Comparison of ENCODE assay signal across 32 mouse cellular contexts in genomic region chr16:27370700-27371099, GRCm38 (mm10). TPM values are rescaled to one million over a fixed set of nuclear protein-coding genes. Genes with fewer than 3 reads are reported as not detected.
DNase-seq lines count a peak whose midpoint lies in the region; ATAC-seq and TF ChIP-seq lines count a peak whose summit lies in the region.
"Had no signal": no experiment of that assay in that cellular context is flagged by ENCODE, and none has a peak within 500 bp of the region (broad histone marks: within the 10 kb centered on the region; RNA-seq: fewer than 3 reads in every experiment).

No protein-coding gene starts in this region.

- no peaks in the 10 kb centered on the region for H3K27me3 ChIP-seq in forebrain, embryonic 14.5 days (replicated peaks; ENCODE audit: control insufficient read depth, insufficient read depth, low read length)
- H3K27me3 ChIP-seq in forebrain, embryonic 15.5 days: no peaks in the 10 kb centered on the region
- H3K27me3 ChIP-seq in midbrain, postnatal 0 days (ENCODE audit: insufficient read depth, low read length): no peaks in the 10 kb centered on the region
- no peaks in the 10 kb centered on the region for H3K27me3 ChIP-seq in midbrain, embryonic 15.5 days (replicated peaks)
- no peaks in the 10 kb centered on the region for H3K27me3 ChIP-seq in neural tube, embryonic 15.5 days (replicated peaks)
- H3K27me3 ChIP-seq: CH12.LX; embryonic facial prominence, embryonic 13.5 days; embryonic facial prominence, embryonic 15.5 days; forebrain, embryonic 12.5 days; Patski had no signal

- TF ChIP-seq CTCF in midbrain, postnatal 0 days (IDR thresholded peaks at IDR 0.05): no peak
- no peak for TF ChIP-seq CTCF in brain, embryonic 14.5 days (IDR thresholded peaks at IDR 0.05; ENCODE audit: borderline replicate concordance, extremely low read depth, insufficient read depth, insufficient read length)

- H3K9me3 ChIP-seq in forebrain, embryonic 14.5 days (replicated peaks; ENCODE audit: control insufficient read depth, low read length): no peaks in the 10 kb centered on the region
- H3K9me3 ChIP-seq in forebrain, embryonic 15.5 days: no peaks in the 10 kb centered on the region
- no peaks in the 10 kb centered on the region for H3K9me3 ChIP-seq in midbrain, postnatal 0 days (ENCODE audit: low read length)
- no peaks in the 10 kb centered on the region for H3K9me3 ChIP-seq in midbrain, embryonic 15.5 days
- H3K9me3 ChIP-seq in neural tube, embryonic 15.5 days (replicated peaks): no peaks in the 10 kb centered on the region
- H3K9me3 ChIP-seq: embryonic facial prominence, embryonic 13.5 days; embryonic facial prominence, embryonic 15.5 days; forebrain, embryonic 10.5 days; forebrain, embryonic 12.5 days; G1E had no signal

- H3K4me2 ChIP-seq in forebrain, embryonic 14.5 days (ENCODE audit: low read length): no peak overlapping the region
- H3K4me2 ChIP-seq in forebrain, embryonic 15.5 days (replicated peaks): no peak overlapping the region
- H3K4me2 ChIP-seq in midbrain, postnatal 0 days (ENCODE audit: low read depth, low read length, poor library complexity, severe bottlenecking): no peak overlapping the region
- no peak overlapping the region for H3K4me2 ChIP-seq in midbrain, embryonic 15.5 days
- H3K4me2 ChIP-seq in neural tube, embryonic 15.5 days: no peak overlapping the region
- H3K4me2 ChIP-seq: embryonic facial prominence, embryonic 13.5 days; embryonic facial prominence, embryonic 15.5 days; forebrain, embryonic 12.5 days had no signal

- H3K4me1 ChIP-seq in forebrain, embryonic 14.5 days (ENCODE audit: control insufficient read depth, insufficient read depth, low read length): no peaks in the 10 kb centered on the region
- H3K4me1 ChIP-seq in forebrain, embryonic 15.5 days: no peaks in the 10 kb centered on the region
- H3K4me1 ChIP-seq in midbrain, postnatal 0 days (ENCODE audit: insufficient read depth, low read length): no peaks in the 10 kb centered on the region
- no peaks in the 10 kb centered on the region for H3K4me1 ChIP-seq in midbrain, embryonic 15.5 days
- no peaks in the 10 kb centered on the region for H3K4me1 ChIP-seq in neural tube, embryonic 15.5 days
- H3K4me1 ChIP-seq: embryonic facial prominence, embryonic 13.5 days; embryonic facial prominence, embryonic 15.5 days; forebrain, embryonic 10.5 days; forebrain, embryonic 12.5 days had no signal

- no peak overlapping the region for H3K9ac ChIP-seq in forebrain, embryonic 14.5 days (ENCODE audit: low read length)
- H3K9ac ChIP-seq in forebrain, embryonic 15.5 days (replicated peaks): no peak overlapping the region
- no peak overlapping the region for H3K9ac ChIP-seq in midbrain, postnatal 0 days (replicated peaks; ENCODE audit: low read length, poor library complexity, severe bottlenecking)
- no peak overlapping the region for H3K9ac ChIP-seq in midbrain, embryonic 15.5 days
- H3K9ac ChIP-seq in neural tube, embryonic 15.5 days (replicated peaks): no peak overlapping the region
- H3K9ac ChIP-seq: embryonic facial prominence, embryonic 13.5 days; embryonic facial prominence, embryonic 15.5 days; forebrain, embryonic 12.5 days had no signal

- H3K4me3 ChIP-seq in forebrain, embryonic 14.5 days (ENCODE audit: low read depth, low read length): no peak overlapping the region
- H3K4me3 ChIP-seq in forebrain, embryonic 15.5 days: no peak overlapping the region
- no peak overlapping the region for H3K4me3 ChIP-seq in midbrain, postnatal 0 days (ENCODE audit: low read depth, low read length)
- no peak overlapping the region for H3K4me3 ChIP-seq in midbrain, embryonic 15.5 days
- H3K4me3 ChIP-seq in neural tube, embryonic 15.5 days (replicated peaks): no peak overlapping the region
- H3K4me3 ChIP-seq: embryonic facial prominence, embryonic 13.5 days; embryonic facial prominence, embryonic 15.5 days; erythroblast, embryonic 14.5 days; forebrain, embryonic 10.5 days; forebrain, embryonic 12.5 days had no signal

- no peak for TF ChIP-seq POLR2A in brain, embryonic 14.5 days (IDR thresholded peaks at IDR 0.05; ENCODE audit: borderline replicate concordance, extremely low read depth, insufficient read depth, insufficient read length, poor library complexity, severe bottlenecking)

- WGBS in forebrain, embryonic 14.5 days: 31% methylated on average over 2 of the region's 2 CpGs
- WGBS in forebrain, embryonic 15.5 days: 37% methylated on average over 2 of the region's 2 CpGs
- WGBS in midbrain, postnatal 0 days: 87% methylated on average over 2 of the region's 2 CpGs
- 79% methylated on average over 2 of the region's 2 CpGs for WGBS in midbrain, embryonic 15.5 days
- 38% methylated on average over 2 of the region's 2 CpGs for WGBS in neural tube, embryonic 15.5 days

- ATAC-seq in forebrain, embryonic 14.5 days: no peak
- ATAC-seq in forebrain, embryonic 15.5 days (replicated peaks): no peak
- no peak for ATAC-seq in midbrain, postnatal 0 days (ENCODE audit: low FRiP score)
- ATAC-seq in midbrain, embryonic 15.5 days (replicated peaks): no peak
- ATAC-seq in neural tube, embryonic 15.5 days (ENCODE audit: low FRiP score): peak; percentile 59
- ATAC-seq: activated CD4-positive, CD25-positive, alpha-beta regulatory T cell, adult 4 months; CD4-positive, CD25-positive, alpha-beta regulatory T cell, adult 4 months; forebrain, embryonic 16.5 days; Patski had no signal

- no peaks in the 10 kb centered on the region for H3K36me3 ChIP-seq in forebrain, embryonic 14.5 days (ENCODE audit: control insufficient read depth, insufficient read depth, low read length)
- H3K36me3 ChIP-seq in forebrain, embryonic 15.5 days: no peaks in the 10 kb centered on the region
- H3K36me3 ChIP-seq in midbrain, postnatal 0 days (ENCODE audit: insufficient read depth, low read length): no peaks in the 10 kb centered on the region
- no peaks in the 10 kb centered on the region for H3K36me3 ChIP-seq in midbrain, embryonic 15.5 days (replicated peaks)
- H3K36me3 ChIP-seq in neural tube, embryonic 15.5 days: no peaks in the 10 kb centered on the region
- H3K36me3 ChIP-seq: embryonic facial prominence, embryonic 13.5 days; embryonic facial prominence, embryonic 15.5 days; forebrain, embryonic 10.5 days; forebrain, embryonic 12.5 days; G1E had no signal

- H3K27ac ChIP-seq in forebrain, embryonic 14.5 days (ENCODE audit: low read depth, low read length): no peak overlapping the region
- no peak overlapping the region for H3K27ac ChIP-seq in forebrain, embryonic 15.5 days (replicated peaks)
- no peak overlapping the region for H3K27ac ChIP-seq in midbrain, postnatal 0 days (ENCODE audit: low read depth, low read length)
- no peak overlapping the region for H3K27ac ChIP-seq in midbrain, embryonic 15.5 days
- H3K27ac ChIP-seq in neural tube, embryonic 15.5 days (replicated peaks): 0 out of 2 replicates have a peak overlapping the region, but pooled peaks have one; percentile 13
- H3K27ac ChIP-seq: embryonic facial prominence, embryonic 13.5 days; embryonic facial prominence, embryonic 15.5 days; forebrain, embryonic 10.5 days; forebrain, embryonic 12.5 days had no signal

- peak; percentile 35 for DNase-seq in forebrain, embryonic 14.5 days (ENCODE audit: low spot score)
- peak; percentile 25 for DNase-seq in midbrain, postnatal 0 days (ENCODE audit: low spot score)
- peak; percentile 47 for DNase-seq in brain, embryonic 14.5 days (ENCODE audit: low read depth)
- no peak for DNase-seq in ovary, adult 18-20 months (ENCODE audit: low spot score)
- DNase-seq: adrenal gland, adult 8-10 months; adrenal gland, postnatal 14 days; adrenal gland, postnatal 36 days; B cell, adult 2 months; cerebellum, adult 11 months; cerebellum, adult 18-20 months; cerebellum, adult 8-10 months; cerebellum, adult 9-11 months; cerebellum, postnatal 14 days; cerebellum, postnatal 36 days; embryo, embryonic 11 days had no signal

RNA-seq across cellular contexts. Expression of gene Uts2b, which starts 0.7 kb away (rescaled TPM):
- not detected in 2 replicates for polyA plus RNA-seq in forebrain, embryonic 14.5 days (2014; fragmentation: Nextera tagmentation; extraction: Ambion mirVana)
- not detected in 2 replicates for polyA plus RNA-seq in forebrain, embryonic 15.5 days (2015; fragmentation: Nextera tagmentation; extraction: Ambion mirVana)
- 0.33 and 1.5 TPM in 2 replicates for total RNA-seq in midbrain, postnatal 0 days (2014; rRNA removed)
- polyA plus RNA-seq in midbrain, postnatal 0 days (2015; fragmentation: Nextera tagmentation; extraction: Ambion mirVana): 0.21 TPM in 1 of 2 replicates, not detected in the other
- polyA plus RNA-seq in midbrain, embryonic 15.5 days (2015; fragmentation: Nextera tagmentation; extraction: Ambion mirVana): 0.56 TPM in 1 of 2 replicates, not detected in the other
- 0.69 and 1.9 TPM in 2 replicates for polyA plus RNA-seq in brain, embryonic 14.5 days (2012; rRNA removed)
- 27.0 and 35.1 TPM in 2 replicates for polyA plus RNA-seq in neural tube, embryonic 15.5 days (2015; fragmentation: Nextera tagmentation; extraction: Ambion mirVana)
- total RNA-seq: adrenal gland, adult 18-20 months; adrenal gland, adult 8-10 months; adrenal gland, postnatal 14 days; adrenal gland, postnatal 36 days; common myeloid progenitor, adult 5-6 weeks; G1E had no signal
- polyA plus RNA-seq: activated CD4-positive, CD25-positive, alpha-beta regulatory T cell, adult 4 months; CD4-positive, CD25-positive, alpha-beta regulatory T cell, adult 4 months; embryonic facial prominence, embryonic 11.5 days; embryonic facial prominence, embryonic 15.5 days; erythroblast, embryonic 14.5 days; forebrain, embryonic 10.5 days; forebrain, embryonic 12.5 days; forebrain, embryonic 16.5 days; G1E; Patski had no signal

RNA-seq across cellular contexts. Expression of gene Ccdc50, which starts 18.0 kb away (rescaled TPM):
- 55.1 and 71.6 TPM in 2 replicates for polyA plus RNA-seq in forebrain, embryonic 14.5 days (2014; fragmentation: Nextera tagmentation; extraction: Ambion mirVana)
- polyA plus RNA-seq in forebrain, embryonic 15.5 days (2015; fragmentation: Nextera tagmentation; extraction: Ambion mirVana): 47.5 and 49.2 TPM in 2 replicates
- 59.7 and 85.4 TPM in 2 replicates for total RNA-seq in midbrain, postnatal 0 days (2014; rRNA removed)
- 27.0 and 29.4 TPM in 2 replicates for polyA plus RNA-seq in midbrain, postnatal 0 days (2015; fragmentation: Nextera tagmentation; extraction: Ambion mirVana)
- 44.5 and 48.4 TPM in 2 replicates for polyA plus RNA-seq in midbrain, embryonic 15.5 days (2015; fragmentation: Nextera tagmentation; extraction: Ambion mirVana)
- 51.6 and 56.3 TPM in 2 replicates for polyA plus RNA-seq in brain, embryonic 14.5 days (2012; rRNA removed)
- 37.1 and 38.4 TPM in 2 replicates for polyA plus RNA-seq in neural tube, embryonic 15.5 days (2015; fragmentation: Nextera tagmentation; extraction: Ambion mirVana)
